Mouse (Mus musculus): ENCODE measurements around the gene Chpt1. TPM values are rescaled to one million over a fixed set of nuclear protein-coding genes. Genes with fewer than 3 reads are reported as not detected.

Gene Chpt1
- polyA plus RNA-seq, 1 experiment = 92.9 TPM

DNA sequence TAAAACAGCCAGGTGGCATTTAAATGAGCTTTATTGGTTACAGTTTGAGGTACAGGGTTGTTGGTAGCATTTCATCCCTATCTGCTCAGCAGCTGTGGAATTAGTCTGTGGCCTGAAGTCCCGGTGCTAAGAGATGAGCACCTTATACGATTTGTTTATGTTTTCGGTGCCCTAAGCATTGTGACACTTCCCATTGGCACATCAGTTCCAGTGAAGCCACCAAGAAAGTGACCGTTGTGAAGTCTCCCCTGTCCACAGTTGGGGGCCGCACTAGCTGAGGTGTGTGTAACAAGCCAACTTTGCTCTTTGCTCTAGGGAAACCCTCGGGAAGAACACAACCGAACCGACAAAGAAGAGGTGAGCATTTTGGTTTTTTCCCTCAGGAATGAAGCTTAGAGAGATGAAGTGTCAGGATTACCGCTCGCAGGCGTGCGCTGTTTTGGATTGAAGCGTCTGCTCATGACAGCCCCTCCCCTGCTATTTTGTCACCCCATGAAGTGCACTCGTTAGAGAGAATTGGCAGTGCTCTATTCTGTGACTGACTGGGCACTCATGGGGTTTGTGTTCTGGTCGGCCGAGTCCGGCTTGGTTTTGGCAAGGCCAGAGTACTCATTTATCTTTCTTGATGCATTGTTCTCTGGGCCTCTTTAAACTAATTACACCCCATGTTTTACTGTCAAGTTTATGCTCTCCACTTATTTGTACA lies 91.4 kb downstream of the Chpt1 start:
- H3K4me3 ChIP-seq (ENCODE audit: insufficient read depth, low read length) = no peak overlapping the region
- no peak for TF ChIP-seq CTCF (IDR thresholded peaks at IDR 0.05; ENCODE audit: borderline replicate concordance, insufficient read depth, low read length)
- TF ChIP-seq POLR2A (IDR thresholded peaks at IDR 0.05; ENCODE audit: low read depth, low read length) = no peak
- H3K27ac ChIP-seq (ENCODE audit: insufficient read depth, low read length) = no peak overlapping the region
- H3K4me1 ChIP-seq (ENCODE audit: control insufficient read depth, insufficient read depth, low read length) = no peaks in the 10 kb centered on the region

DNA sequence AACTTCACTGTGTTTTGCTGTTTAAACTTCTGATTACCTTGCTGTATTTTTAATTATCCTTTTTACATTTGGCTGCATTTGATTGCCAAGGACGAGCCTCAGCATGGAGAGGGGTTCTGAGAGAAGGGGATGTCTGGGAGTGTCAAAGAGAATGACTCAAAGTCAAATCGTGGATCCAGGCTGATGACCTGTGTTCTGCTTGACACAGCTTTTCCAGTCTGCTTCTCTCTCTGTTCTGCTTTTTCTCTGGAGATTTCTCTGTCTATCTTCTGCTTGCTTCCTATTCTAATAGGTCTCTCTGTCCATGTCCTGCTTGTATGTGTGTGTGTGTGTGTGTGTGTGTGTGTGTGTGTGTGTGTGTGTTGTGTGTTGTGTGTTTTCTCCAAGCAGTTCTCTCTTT lies 94.1 kb downstream of the Chpt1 start:
- Histone ChIP-seq H3K4me3 (ENCODE audit: insufficient read depth, low read length) (no peak overlapping the region), H3K27ac (ENCODE audit: insufficient read depth, low read length) (no peak overlapping the region), H3K4me1 (ENCODE audit: control insufficient read depth, insufficient read depth, low read length) (no peaks in the 10 kb centered on the region)
- TF ChIP-seq POLR2A (IDR thresholded peaks at IDR 0.05; ENCODE audit: low read depth, low read length) (no peak), CTCF (IDR thresholded peaks at IDR 0.05; ENCODE audit: borderline replicate concordance, insufficient read depth, low read length) (no peak)

DNA sequence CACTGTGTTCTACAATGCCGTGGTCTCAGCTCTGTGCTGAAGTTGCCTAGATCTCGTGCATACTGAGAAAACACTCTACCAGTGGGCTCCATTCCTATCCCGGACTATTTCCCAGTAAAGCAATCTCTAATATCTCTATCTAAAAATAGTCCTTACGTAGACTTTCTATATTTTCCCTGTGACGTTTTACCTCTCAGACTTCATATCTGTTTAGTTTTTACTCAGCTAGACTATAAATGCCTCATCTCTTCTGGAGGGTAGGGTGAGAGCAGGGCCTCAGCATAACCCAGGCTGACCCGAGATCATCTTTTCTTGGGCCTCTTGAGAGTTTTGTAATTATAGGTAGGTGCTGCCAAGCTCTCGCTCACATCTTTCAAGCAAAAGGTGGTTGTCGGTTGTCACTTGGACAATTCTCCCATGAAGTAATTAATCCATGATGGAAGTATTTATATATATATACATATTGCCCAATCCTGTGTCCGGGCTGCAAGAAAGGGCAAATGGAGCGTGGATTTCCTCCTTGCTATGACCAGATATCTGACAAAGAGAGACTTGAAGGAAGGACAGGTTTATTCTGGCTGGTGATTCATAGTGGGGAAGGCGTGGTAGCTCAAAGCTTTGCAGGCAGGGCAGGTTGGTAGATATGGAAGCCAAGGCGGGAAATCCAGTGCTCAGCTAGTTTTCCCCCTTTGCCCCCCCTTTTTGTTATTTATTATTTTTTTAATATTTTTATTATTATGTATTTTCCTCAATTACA lies 95.8 kb downstream of the Chpt1 start:
- TF ChIP-seq POLR2A (IDR thresholded peaks at IDR 0.05; ENCODE audit: low read depth, low read length) = no peak
- TF ChIP-seq CTCF (IDR thresholded peaks at IDR 0.05; ENCODE audit: borderline replicate concordance, insufficient read depth, low read length) = no peak
- H3K4me1 ChIP-seq (ENCODE audit: control insufficient read depth, insufficient read depth, low read length) = no peaks in the 10 kb centered on the region

DNA sequence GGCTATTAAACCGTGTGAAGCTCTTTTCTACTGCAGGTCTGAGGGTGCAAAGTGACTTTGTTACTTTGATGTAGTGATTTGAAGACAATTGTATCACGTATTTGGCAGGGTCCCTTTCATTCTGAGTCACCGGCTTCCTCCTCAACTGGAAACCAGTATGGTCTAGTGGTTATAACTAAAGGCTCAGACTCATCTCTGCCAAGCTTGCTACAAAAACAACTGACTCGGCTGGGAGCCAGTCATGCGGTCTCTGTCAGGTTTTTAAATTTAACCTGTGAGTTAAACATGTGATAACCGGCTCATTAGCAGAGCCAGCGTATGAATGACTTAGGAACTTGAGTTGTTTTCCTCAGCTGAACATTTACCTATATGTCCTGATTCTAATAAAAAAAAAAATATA lies 98.1 kb downstream of the Chpt1 start:
- TF ChIP-seq CTCF (IDR thresholded peaks at IDR 0.05; ENCODE audit: borderline replicate concordance, insufficient read depth, low read length) (no peak), POLR2A (IDR thresholded peaks at IDR 0.05; ENCODE audit: low read depth, low read length) (no peak)
- 0 out of 2 replicates have a peak overlapping the region, but pooled peaks have one; percentile 23 for H3K27ac ChIP-seq (ENCODE audit: insufficient read depth, low read length)
- H3K4me1 ChIP-seq (ENCODE audit: control insufficient read depth, insufficient read depth, low read length) = no peaks in the 10 kb centered on the region
- no peak overlapping the region for H3K4me3 ChIP-seq (ENCODE audit: insufficient read depth, low read length)

More for the DNA sequence above, 95.8 kb downstream of the Chpt1 start:
- Histone ChIP-seq H3K4me3 (ENCODE audit: insufficient read depth, low read length) (no peak overlapping the region), H3K27ac (ENCODE audit: insufficient read depth, low read length) (no peak overlapping the region)

DNA sequence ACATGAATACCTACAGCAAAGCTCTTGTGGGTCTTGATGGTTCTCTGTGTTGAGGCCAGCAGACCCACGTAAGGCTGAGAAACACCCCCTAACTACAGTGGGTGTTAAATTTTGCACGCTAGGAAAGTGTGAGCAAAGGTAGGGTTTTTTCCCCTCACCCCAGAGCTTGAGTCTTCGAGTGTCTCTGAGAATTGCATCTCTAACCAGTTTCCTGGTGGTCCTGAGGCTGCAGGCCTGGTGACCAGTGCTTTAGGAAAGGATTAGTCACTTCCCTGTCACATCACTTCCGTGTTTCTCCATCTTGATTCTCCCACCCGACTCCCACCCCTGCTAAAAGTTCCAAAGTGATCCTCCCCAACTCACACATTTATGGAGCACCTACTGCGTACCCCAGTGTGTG lies 99.7 kb downstream of the Chpt1 start:
- H3K4me3 ChIP-seq (ENCODE audit: insufficient read depth, low read length) = no peak overlapping the region
- H3K27ac ChIP-seq (ENCODE audit: insufficient read depth, low read length) = no peak overlapping the region
- H3K4me1 ChIP-seq (ENCODE audit: control insufficient read depth, insufficient read depth, low read length) = no peaks in the 10 kb centered on the region
- TF ChIP-seq CTCF (IDR thresholded peaks at IDR 0.05; ENCODE audit: borderline replicate concordance, insufficient read depth, low read length) = no peak
- no peak for TF ChIP-seq POLR2A (IDR thresholded peaks at IDR 0.05; ENCODE audit: low read depth, low read length)

DNA sequence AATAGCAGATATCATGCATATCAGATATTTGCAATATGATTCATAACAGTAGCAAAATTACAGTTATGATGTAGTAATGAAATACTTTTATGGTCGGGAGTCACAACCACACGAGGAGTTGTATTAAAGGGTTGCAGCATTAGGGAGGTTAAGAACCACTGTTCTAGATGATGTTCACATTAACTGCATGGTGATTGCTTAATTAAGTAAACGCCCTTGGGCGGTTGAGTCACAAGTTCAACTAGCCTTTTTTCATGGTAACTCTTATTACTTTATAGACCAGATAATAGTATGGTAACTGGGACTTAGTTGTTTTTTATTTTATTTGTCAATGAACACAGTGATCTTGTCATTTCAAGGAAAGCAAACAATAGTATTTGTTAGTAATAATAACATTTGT lies 100.9 kb downstream of the Chpt1 start:
- H3K4me1 ChIP-seq (ENCODE audit: control insufficient read depth, insufficient read depth, low read length) = no peaks in the 10 kb centered on the region
- H3K4me3 ChIP-seq (ENCODE audit: insufficient read depth, low read length) = no peak overlapping the region
- TF ChIP-seq CTCF (IDR thresholded peaks at IDR 0.05; ENCODE audit: borderline replicate concordance, insufficient read depth, low read length) = no peak
- no peak for TF ChIP-seq POLR2A (IDR thresholded peaks at IDR 0.05; ENCODE audit: low read depth, low read length)
- no peak overlapping the region for H3K27ac ChIP-seq (ENCODE audit: insufficient read depth, low read length)

Other genes starting within 250 kb of the Chpt1 start
- gene Dram1, start 125.0 kb downstream of the Chpt1 start, polyA plus RNA-seq (2011; ENCODE audit: insufficient read length, low read depth, missing spikeins) = 18.5 and 20.6 TPM in 2 replicates
- 28.7 and 41.1 TPM in 2 replicates for gene Gnptab, start 124.9 kb downstream of the Chpt1 start, polyA plus RNA-seq (2011; ENCODE audit: insufficient read length, low read depth, missing spikeins)
- gene Sycp3, start 44.5 kb downstream of the Chpt1 start, polyA plus RNA-seq (2011; ENCODE audit: insufficient read length, low read depth, missing spikeins) = not detected in 2 replicates
- not detected in 2 replicates for gene Mybpc1, start 101.1 kb upstream of the Chpt1 start, polyA plus RNA-seq (2011; ENCODE audit: insufficient read length, low read depth, missing spikeins)
- gene Spic, start 180.9 kb upstream of the Chpt1 start, polyA plus RNA-seq (2011; ENCODE audit: insufficient read length, low read depth, missing spikeins) = not detected in 2 replicates
- 233 and 246 TPM in 2 replicates for gene Arl1, start 226.8 kb upstream of the Chpt1 start, polyA plus RNA-seq (2011; ENCODE audit: insufficient read length, low read depth, missing spikeins)

All from embryonic fibroblast, embryonic 13.5 days (primary cell).